Mouse (Mus musculus) fat pad, adult 2 months (tissue): ENCODE data around the gene Myo10.

Source experiments
- DNase-seq: peaks from one replicate; pipeline ENCODE4 v3.0.0-alpha.2; 2011; ENCODE audit warnings: low read depth, low spot score; ENCODE audit errors: extremely low read depth

The Myo10 gene

GRCm38 (mm10) chr15:25650371-25650770 is 28.0 kb downstream of the Myo10 start:
- DNase-seq = no peak

DNA sequence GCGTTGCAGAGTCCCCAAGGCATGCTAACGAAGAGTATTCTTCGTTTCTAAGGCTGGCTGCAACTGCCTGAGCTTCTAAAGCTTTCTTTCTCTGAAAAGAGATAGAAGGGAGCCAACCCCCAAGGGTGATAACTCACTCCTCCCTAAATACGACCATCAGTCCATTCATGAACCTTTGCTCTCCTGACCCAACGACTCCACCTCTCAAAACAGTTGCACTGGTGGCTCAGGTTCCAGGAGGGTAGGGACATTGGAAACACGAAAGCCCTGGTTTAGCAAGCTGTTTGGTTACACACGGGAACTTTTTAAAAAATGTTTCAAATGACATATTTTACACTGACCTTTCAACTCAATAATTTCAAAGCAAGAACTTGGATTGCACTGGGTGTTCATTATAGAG is 29.5 kb downstream of the Myo10 start:
- no peak for DNase-seq

DNA sequence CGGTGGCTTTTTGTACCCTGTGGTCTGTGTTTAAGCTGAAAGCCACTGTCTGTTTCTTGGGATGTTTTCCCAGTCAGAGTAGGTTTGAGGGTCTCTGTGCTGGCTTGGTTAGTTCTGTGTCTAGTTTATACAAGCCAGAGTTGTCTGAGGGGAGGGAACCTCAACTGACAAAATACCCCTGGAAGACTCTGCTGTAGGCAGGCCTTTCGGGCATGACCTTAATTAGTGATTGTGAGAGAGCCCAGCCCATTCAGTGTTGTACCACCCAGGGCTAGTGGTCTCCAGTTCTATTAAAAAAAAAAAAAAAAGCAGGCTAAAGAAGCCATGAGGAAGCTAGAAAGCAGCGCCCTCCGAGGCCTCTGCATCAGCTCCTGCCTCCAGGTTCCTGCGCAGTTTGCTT is 30.0 kb downstream of the Myo10 start:
- no peak for DNase-seq

GRCm38 (mm10) chr15:25652933-25653332 is 30.6 kb downstream of the Myo10 start:
- no peak for DNase-seq

DNA sequence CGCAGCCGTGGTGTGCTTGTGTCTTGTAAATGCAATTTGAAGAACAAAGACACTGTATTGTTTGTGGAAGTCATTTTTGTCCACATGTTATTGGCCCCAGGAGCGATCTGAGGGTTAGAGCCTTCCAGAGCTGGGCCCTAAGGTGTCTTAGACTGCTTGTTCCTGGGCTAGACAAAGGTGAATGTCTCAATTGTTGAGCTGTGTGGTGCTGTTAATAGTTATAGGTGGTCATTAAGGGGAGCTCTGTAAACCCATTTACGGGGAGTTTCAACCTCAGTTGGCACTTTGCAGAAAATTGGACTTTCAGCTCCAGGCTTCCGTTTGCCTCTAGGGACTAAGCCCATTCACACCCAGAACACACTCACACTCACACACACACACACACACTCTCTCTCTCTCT is 31.4 kb downstream of the Myo10 start:
- DNase-seq = no peak

- DNase-seq = no peak
Measured at GRCm38 (mm10) chr15:25662833-25663519, 40.7 kb downstream of the Myo10 start.

DNA sequence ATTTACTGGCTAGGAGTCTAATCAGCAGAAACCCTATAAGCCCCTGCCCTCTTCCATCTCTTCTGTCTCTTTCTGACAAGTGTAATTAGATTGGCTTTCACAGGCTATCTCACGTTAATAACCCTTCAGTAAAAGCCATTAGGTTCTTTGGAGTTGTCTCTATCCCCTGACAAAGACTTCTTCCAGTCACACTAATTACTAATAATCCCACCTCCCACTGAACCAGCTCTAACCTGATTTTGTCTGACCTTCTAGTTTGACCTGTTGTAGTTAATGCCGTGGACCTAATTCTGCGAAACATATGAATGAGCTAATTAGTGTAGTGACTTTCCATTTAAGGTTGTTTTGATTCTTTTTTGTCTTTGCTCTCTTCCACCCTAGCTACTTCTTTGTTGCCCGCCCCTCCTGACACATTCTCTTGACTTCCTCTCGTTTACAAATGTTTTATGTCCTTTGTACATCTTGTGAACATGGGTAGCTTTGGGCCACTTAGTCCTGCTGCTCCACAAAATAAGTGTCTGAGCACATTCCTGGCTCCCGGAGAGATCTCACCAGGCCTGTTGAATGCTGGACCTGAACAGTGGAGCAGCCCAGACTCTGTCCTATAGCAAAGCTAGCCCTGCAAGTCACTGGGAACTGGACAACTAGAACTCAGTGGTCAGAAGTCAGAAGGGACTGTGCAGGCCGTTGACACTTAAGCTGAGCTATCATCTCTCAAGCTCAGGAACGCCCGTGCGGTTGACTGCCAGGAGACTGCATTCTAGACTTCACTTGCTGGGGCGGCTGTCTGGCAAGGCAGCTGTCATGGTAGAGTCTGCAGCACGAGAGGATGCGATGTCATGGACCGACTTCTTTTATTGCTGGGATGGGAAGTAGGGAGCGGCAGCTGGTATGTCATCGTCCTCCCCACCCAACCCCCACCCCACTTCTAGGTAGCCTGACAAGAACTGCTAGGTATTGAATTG is 47.2 kb downstream of the Myo10 start:
- DNase-seq = no peak

GRCm38 (mm10) chr15:25673231-25673980 is 51.1 kb downstream of the Myo10 start:
- no peak for DNase-seq

GRCm38 (mm10) chr15:25674099-25674931 is 52.0 kb downstream of the Myo10 start:
- DNase-seq = no peak

- DNase-seq = no peak
Measured at GRCm38 (mm10) chr15:25674932-25675250, 52.6 kb downstream of the Myo10 start.

- no peak for DNase-seq
Measured at GRCm38 (mm10) chr15:25675359-25675758, 53.0 kb downstream of the Myo10 start.

GRCm38 (mm10) chr15:25676056-25676785 is 53.9 kb downstream of the Myo10 start:
- no peak for DNase-seq

DNA sequence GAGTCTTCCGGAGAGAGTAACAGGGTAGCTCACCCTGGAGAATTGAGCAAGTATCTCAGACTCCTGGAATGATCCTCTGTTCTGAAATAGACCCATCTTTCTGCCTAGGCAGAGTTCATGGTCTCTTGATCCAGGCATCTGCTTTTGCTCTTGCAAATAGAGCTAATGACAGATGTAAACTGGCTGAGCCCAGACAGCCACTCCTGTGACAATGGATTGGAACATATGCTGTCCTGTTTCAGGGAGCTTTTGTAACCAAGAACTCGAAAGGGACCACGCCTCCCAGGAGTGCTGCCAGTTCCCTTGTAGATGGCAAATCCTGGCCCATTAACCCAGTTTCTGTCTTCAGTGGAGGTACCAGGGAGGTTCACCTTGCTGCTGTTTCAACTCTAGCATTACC is 56.8 kb downstream of the Myo10 start:
- no peak for DNase-seq

- no peak for DNase-seq
Measured at GRCm38 (mm10) chr15:25679616-25680015, 57.3 kb downstream of the Myo10 start.

GRCm38 (mm10) chr15:25680269-25680818 is 58.0 kb downstream of the Myo10 start:
- DNase-seq = no peak

GRCm38 (mm10) chr15:25682953-25683507 is 60.7 kb downstream of the Myo10 start:
- DNase-seq = no peak

DNA sequence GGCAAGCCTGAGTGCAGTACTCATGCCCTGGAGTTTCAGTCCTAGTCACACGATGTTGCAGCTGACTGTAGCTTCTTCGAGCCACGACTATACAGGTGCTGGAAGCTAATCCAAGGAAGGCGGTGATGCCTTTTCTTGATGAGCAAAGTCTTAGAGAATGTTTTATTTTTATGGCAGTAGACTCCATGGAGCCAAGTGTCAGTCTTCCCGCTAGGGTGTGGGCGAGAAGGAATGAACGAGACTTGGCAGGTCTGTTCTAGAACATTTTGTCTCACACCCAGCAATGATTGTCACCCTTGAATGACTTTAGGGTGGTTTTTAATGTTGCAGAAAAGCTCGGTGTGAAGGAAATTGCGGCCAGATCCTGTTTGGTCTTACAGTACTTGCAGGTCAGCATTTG is 62.9 kb downstream of the Myo10 start:
- DNase-seq = peak; percentile 26

- no peak for DNase-seq
Measured at GRCm38 (mm10) chr15:25688424-25689283, 66.3 kb downstream of the Myo10 start.
